Mouse (Mus musculus) myocyte (in vitro differentiated cells): ENCODE measurements around the gene Plxna4. TPM values are rescaled to one million over a fixed set of nuclear protein-coding genes. Genes with fewer than 3 reads are reported as not detected.

Experiments
- H3K27me3 ChIP-seq: one replicate; pipeline ENCODE4 v1.6.1; 2011; ENCODE audit not compliant: control insufficient read depth, insufficient read depth, insufficient read length
- H3K36me3 ChIP-seq: one replicate; pipeline ENCODE4 v1.6.1; 2011; ENCODE audit not compliant: control insufficient read depth, insufficient read depth
- H3K4me2 ChIP-seq: one replicate; pipeline ENCODE4 v1.6.1; 2011; ENCODE audit warnings: low read depth, control low read depth
- H3K4me3 ChIP-seq: one replicate; pipeline ENCODE4 v1.5.1; 2011; ENCODE audit warnings: mild to moderate bottlenecking, control low read depth, moderate library complexity
- H3K79me2 ChIP-seq: one replicate; pipeline ENCODE4 v1.6.1; 2011; ENCODE audit not compliant: control insufficient read depth, insufficient read depth
- H3ac ChIP-seq: one replicate; pipeline ENCODE4 v1.6.1; 2011; ENCODE audit not compliant: control insufficient read depth, insufficient read length
- CEBPB ChIP-seq: IDR thresholded peaks from 2 replicates; pipeline ENCODE4 v1.6.1; 2011; ENCODE audit warnings: mild to moderate bottlenecking, moderate library complexity; ENCODE audit not compliant: poor library complexity, insufficient read depth, severe bottlenecking
- E2F4 ChIP-seq: IDR thresholded peaks from one replicate; pipeline ENCODE4 v1.6.1; 2011; ENCODE audit warnings: mild to moderate bottlenecking, control low read depth, moderate library complexity; ENCODE audit not compliant: insufficient read depth
- MAX ChIP-seq: IDR thresholded peaks from one replicate; pipeline ENCODE4 v1.6.1; 2011; ENCODE audit warnings: low read depth, mild to moderate bottlenecking, control low read depth
- MYOD1 ChIP-seq, 3 experiments: IDR thresholded peaks; one replicate each; pipeline ENCODE4 v1.6.1; 2011; ENCODE audit warnings: control low read depth in 2 of 3, low read depth in 2 of 3, mild to moderate bottlenecking in 2 of 3, moderate library complexity in 1 of 3; ENCODE audit not compliant: insufficient read length in 2 of 3, control insufficient read depth in 1 of 3
- MYOG ChIP-seq, 3 experiments: IDR thresholded peaks; one replicate each; pipeline ENCODE4 v1.6.1; 2011; ENCODE audit warnings: control low read depth in 2 of 3, low read depth in 2 of 3, mild to moderate bottlenecking in 2 of 3; ENCODE audit not compliant: insufficient read length in 2 of 3, control insufficient read depth in 1 of 3, insufficient read depth in 1 of 3
- POLR2A ChIP-seq: IDR thresholded peaks from one replicate; pipeline ENCODE4 v1.6.1; 2011; ENCODE audit warnings: low read depth, mild to moderate bottlenecking, control low read depth, moderate library complexity; ENCODE audit not compliant: insufficient read length
- POLR2AphosphoS2 ChIP-seq: IDR thresholded peaks from one replicate; pipeline ENCODE4 v1.6.1; 2011; ENCODE audit warnings: low read depth, control low read depth; ENCODE audit not compliant: insufficient read length
- REST ChIP-seq: IDR thresholded peaks from one replicate; pipeline ENCODE4 v1.6.1; 2011; ENCODE audit warnings: mild to moderate bottlenecking, control low read depth, moderate library complexity; ENCODE audit not compliant: insufficient read depth, insufficient read length
- SRF ChIP-seq: IDR thresholded peaks from one replicate; pipeline ENCODE4 v1.6.1; 2011; ENCODE audit warnings: low read depth; ENCODE audit not compliant: control insufficient read depth, insufficient read length
- TCF12 ChIP-seq: IDR thresholded peaks from one replicate; pipeline ENCODE4 v1.6.1; 2011; ENCODE audit warnings: mild to moderate bottlenecking, control low read depth; ENCODE audit not compliant: poor library complexity, insufficient read depth, severe bottlenecking
- TCF3 ChIP-seq: IDR thresholded peaks from one replicate; pipeline ENCODE4 v1.6.1; 2011; ENCODE audit warnings: low read depth, control low read depth; ENCODE audit not compliant: insufficient read length
- USF1 ChIP-seq: IDR thresholded peaks from one replicate; pipeline ENCODE4 v1.6.1; 2011; ENCODE audit warnings: low read depth, mild to moderate bottlenecking, control low read depth, moderate library complexity
- polyA plus RNA-seq: library from polyadenylated mRNA; unstranded; fragments of >200 nt; fragmentation: generic; extraction: Trizol; gene quantifications from one replicate; pipeline ENCODE4 v1.2.1, GENCODE M21; 2012; ENCODE audit warnings: missing spikeins

The Plxna4 gene
- polyA plus RNA-seq, 1 experiment: 0.70 TPM

DNA sequence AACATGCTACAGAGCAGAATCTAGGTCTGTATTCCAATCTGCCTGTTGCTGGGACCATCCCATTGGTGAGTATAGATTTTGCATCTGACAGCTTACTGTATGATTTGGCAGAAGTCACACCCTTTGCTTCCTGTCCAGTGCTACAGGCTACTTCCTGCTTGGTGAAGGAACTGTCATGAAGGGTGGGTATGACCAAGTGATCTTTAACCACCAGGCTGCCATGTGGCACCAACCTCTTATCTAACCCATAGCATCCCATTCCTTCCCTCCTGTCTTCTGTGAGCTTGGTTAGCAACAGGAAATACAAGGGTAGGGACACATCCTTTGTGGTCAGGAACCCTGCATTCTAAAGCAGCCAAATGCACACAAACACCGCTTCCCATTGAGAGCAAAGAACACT lies 429.6 kb downstream of the Plxna4 start:
- no peak overlapping the region for H3K4me2 ChIP-seq
- no peak overlapping the region for H3K4me3 ChIP-seq
- H3ac ChIP-seq: no peak overlapping the region
- no peaks in the 10 kb centered on the region for H3K36me3 ChIP-seq
- no peak for TF ChIP-seq POLR2AphosphoS2
- H3K79me2 ChIP-seq: no peaks in the 10 kb centered on the region
- H3K27me3 ChIP-seq: no peaks in the 10 kb centered on the region

DNA sequence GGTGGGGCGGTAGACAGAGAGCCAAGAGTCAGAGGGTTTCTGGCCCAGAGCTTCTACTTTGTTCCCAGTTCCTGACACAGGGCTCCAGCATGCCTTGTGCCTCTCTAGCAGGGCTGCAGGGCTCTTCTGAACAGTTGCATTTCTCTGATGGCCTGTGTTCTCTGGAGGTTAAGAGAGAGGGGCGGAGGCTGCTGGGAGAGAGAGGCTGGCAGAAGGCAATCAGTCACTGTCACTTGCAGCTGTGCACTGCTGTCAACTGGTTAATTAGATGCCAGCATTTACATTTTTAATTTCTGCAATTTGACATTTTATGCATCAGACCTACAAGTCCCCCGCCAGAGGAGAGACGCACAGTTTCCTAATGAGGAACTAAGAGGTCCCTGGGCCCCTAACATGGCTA lies 434.8 kb downstream of the Plxna4 start:
- no peaks in the 10 kb centered on the region for H3K27me3 ChIP-seq
- H3K4me2 ChIP-seq: no peak overlapping the region
- no peaks in the 10 kb centered on the region for H3K36me3 ChIP-seq
- no peak overlapping the region for H3K4me3 ChIP-seq
- no peak overlapping the region for H3ac ChIP-seq
- no peak for TF ChIP-seq MYOD1 (IDR thresholded peaks at IDR 0.05; ENCODE audit: control insufficient read depth in 1 of 3, insufficient read length in 2 of 3, low read depth in 2 of 3)
- no peak for TF ChIP-seq CEBPB
- no peak for TF ChIP-seq POLR2AphosphoS2
- H3K79me2 ChIP-seq: no peaks in the 10 kb centered on the region

DNA sequence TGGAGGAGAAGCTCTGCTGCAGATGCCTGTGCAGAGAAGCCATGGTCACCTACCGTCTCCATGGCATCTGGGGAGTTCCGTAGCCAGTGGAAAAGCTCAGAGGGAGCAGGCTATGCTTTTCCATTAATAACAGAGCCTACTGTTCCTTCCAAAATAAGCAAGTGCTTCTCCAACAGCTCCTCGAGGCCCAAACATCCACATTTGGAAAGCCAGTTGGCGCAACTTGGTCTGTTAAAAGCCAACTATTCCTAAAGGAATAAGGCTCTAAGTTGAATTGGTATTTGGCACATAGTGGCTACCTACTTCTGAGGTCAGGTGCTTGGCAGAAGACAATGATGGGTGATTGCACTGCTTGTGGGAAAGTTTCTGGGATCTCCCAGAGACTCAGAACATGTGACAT lies 437.2 kb downstream of the Plxna4 start:
- H3K36me3 ChIP-seq: no peaks in the 10 kb centered on the region
- no peak overlapping the region for H3K4me2 ChIP-seq
- no peak for TF ChIP-seq MYOD1 (IDR thresholded peaks at IDR 0.05; ENCODE audit: control insufficient read depth in 1 of 3, insufficient read length in 2 of 3, low read depth in 2 of 3)
- H3K79me2 ChIP-seq: no peaks in the 10 kb centered on the region
- H3K27me3 ChIP-seq: no peaks in the 10 kb centered on the region
- no peak overlapping the region for H3K4me3 ChIP-seq
- H3ac ChIP-seq: no peak overlapping the region

DNA sequence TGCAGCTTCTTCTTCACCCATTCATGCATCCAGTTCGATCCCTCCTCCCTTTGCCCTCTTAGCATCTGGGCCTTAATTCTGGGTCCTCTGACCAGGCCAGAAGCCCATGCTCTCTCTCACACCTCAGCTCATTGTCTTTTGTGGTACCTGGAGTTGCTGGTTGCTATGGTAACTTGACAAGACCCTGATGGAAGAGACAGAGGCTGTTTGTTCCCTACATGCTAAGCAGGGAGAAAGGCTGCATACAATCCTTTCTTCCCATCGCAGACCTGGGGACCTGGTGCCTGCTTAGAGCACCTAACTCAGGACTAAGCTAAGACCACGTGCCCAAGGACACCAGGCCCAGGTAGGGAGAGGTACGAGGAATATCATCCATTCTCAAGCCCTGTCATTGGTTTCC lies 443.2 kb downstream of the Plxna4 start:
- Histone ChIP-seq H3K27me3 (no peaks in the 10 kb centered on the region), H3ac (no peak overlapping the region), H3K36me3 (no peaks in the 10 kb centered on the region), H3K79me2 (no peaks in the 10 kb centered on the region), H3K4me2 (no peak overlapping the region), H3K4me3 (no peak overlapping the region)
- TF ChIP-seq USF1 (no peak), TCF3 (no peak), MYOD1 (IDR thresholded peaks at IDR 0.05; ENCODE audit: control insufficient read depth in 1 of 3, insufficient read length in 2 of 3, low read depth in 2 of 3) (no peak), POLR2AphosphoS2 (no peak), REST (no peak), MAX (no peak), TCF12 (no peak), SRF (no peak)

DNA sequence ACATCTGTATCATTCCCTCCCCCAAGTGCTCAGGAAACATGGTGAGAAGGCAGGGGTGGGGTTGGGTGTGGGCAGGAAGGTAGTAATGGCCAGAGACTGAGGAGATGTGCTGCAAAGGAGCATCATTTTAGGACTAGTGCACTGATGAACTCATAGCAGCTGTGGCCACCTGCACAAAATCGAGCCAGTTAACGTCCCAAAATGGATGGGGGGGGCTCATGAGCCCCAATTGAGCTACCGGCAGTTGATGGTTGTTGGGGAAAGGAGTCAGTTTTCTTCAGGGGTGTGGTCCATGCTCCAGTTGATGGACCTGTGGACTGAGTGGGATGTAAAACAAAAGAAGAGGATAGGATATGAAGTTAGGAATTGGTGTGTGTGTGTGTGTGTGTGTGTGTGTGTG lies 448.5 kb downstream of the Plxna4 start:
- Histone ChIP-seq H3ac (no peak overlapping the region), H3K36me3 (no peaks in the 10 kb centered on the region), H3K27me3 (no peaks in the 10 kb centered on the region), H3K4me3 (no peak overlapping the region), H3K79me2 (no peaks in the 10 kb centered on the region), H3K4me2 (no peak overlapping the region)
- TF ChIP-seq MYOD1 (IDR thresholded peaks at IDR 0.05; ENCODE audit: control insufficient read depth in 1 of 3, insufficient read length in 2 of 3, low read depth in 2 of 3) (no peak), POLR2A (no peak)

DNA sequence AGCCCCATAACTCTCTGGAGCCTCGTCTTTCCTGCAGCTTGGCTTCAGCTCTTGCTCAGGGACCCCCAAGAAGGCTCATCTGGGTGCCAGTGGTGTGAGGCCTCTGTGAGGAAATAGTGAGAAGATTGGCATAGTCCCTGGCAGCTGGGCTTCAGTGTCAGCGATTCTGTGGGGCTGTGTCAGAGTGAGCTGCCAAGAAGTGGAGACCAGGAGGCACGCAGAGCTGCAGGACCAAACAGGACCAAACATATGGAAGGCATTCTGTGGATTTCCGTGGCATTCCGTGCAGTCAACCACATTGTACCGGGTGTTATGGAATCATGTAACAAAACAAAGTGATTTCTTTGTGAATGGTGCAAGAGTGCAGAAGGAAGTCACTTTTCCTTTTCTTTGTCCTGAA lies 461.1 kb downstream of the Plxna4 start:
- H3K36me3 ChIP-seq: no peaks in the 10 kb centered on the region
- no peaks in the 10 kb centered on the region for H3K79me2 ChIP-seq
- no peak for TF ChIP-seq POLR2AphosphoS2
- TF ChIP-seq E2F4: no peak
- TF ChIP-seq SRF: no peak
- TF ChIP-seq POLR2A: no peak
- TF ChIP-seq MAX: no peak
- TF ChIP-seq TCF3: no peak
- TF ChIP-seq USF1: no peak
- no peak for TF ChIP-seq MYOD1 (IDR thresholded peaks at IDR 0.05; ENCODE audit: control insufficient read depth in 1 of 3, insufficient read length in 2 of 3, low read depth in 2 of 3)
- no peak for TF ChIP-seq CEBPB
- TF ChIP-seq MYOG (IDR thresholded peaks at IDR 0.05; ENCODE audit: control insufficient read depth in 1 of 3, insufficient read depth in 1 of 3, insufficient read length in 2 of 3, low read depth in 2 of 3): no peak
- TF ChIP-seq REST: no peak
- no peak for TF ChIP-seq TCF12
- H3K4me2 ChIP-seq: no peak overlapping the region
- H3K4me3 ChIP-seq: no peak overlapping the region
- H3K27me3 ChIP-seq: no peaks in the 10 kb centered on the region
- no peak overlapping the region for H3ac ChIP-seq
